Mouse (Mus musculus): Measurements from ENCODE around the gene Slc35e4.

Gene Slc35e4

DNA sequence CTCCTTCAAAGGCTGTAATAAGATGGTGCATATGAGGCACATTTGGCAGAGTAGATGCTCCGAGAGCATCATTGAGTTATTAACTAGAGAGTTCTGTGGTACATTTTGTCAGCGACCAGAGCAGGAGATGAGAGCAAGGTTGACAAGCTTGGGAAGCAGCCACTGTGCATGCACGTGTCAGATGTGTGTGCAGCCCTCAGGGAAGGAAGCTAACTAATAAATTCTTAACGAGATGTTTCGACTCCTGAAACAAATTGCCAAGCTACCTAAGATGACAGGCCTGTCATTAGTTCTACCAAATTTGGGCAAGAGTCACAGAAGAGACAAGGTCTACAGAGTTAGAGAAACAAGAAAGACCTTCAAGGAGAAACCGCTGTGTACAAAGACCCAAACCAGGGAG, 50.1 kb downstream of the Slc35e4 start:
- no peak for DNase-seq (ENCODE audit: low spot score in 2 of 2)

DNA sequence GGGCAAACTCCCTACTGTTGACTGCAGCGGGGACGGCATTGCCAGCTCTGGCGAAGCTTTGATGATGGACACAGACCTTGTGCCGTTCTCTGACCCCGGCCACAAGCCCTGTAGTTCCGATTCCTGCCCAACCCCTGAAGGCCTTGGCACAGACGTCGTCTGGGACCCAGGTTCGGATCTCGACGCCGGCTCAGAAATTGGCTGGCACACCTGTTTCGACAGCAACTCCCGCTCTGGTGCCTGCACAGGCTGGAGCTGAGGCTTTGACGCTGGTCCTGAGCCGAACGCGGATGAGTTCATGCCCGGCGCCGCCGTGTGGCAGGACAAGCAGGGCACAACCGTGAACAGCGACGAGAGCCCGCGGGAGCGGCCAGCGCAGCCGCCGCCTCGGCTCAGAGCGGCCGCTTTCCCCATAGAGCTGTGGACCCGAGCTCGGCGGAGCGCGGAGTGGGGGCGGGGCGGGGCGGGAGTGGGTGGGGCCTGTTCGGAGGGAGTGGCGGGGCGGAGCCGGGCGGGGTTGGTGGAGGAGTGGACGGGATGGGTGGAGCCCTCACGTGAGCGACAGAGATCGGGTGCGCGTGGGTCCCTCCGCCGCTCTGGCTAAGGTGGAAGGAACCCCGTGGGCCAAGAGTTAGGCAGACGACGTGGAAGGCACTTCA, 50.9 kb downstream of the Slc35e4 start, which contains the start of gene Osbp2:
Gene Osbp2 (minus strand): TSS at position 450 of the 659 bp plus-strand sequence.
- DNase-seq (ENCODE audit: low spot score in 2 of 2) = peak; percentile 85 to 87

- peak in 1 of 2 experiments; percentile 35 for DNase-seq (ENCODE audit: low spot score in 2 of 2)
These were observed 51.6 kb downstream of the Slc35e4 start for GRCm38 (mm10) chr11:3862661-3863453.

- DNase-seq (ENCODE audit: low spot score in 2 of 2) = no peak
These were observed 54.1 kb downstream of the Slc35e4 start for GRCm38 (mm10) chr11:3860361-3860760.

DNA sequence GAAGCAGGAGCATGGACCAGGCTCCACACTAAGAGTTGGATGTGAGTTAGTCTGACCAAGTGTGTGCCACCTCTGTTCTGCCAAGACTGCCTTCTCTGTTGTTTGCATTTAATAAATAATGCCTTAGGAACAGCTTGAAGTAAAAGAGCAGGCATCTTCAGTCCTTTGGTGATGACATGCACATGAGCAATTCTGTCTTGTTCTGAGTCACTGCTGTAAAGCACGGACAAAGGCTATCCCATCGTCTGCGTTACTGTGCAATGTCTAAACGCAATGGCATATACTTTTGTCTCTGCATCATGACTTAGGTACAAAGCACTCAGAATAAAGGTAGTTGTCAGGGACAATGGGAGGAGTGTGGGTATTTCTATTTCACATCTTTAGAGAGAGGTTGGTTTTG, 54.7 kb downstream of the Slc35e4 start:
- DNase-seq (ENCODE audit: low spot score in 2 of 2) = no peak

- DNase-seq (ENCODE audit: low spot score in 2 of 2) = no peak
These were observed 56.6 kb downstream of the Slc35e4 start for GRCm38 (mm10) chr11:3857902-3858301.
